Mouse (Mus musculus) cerebellum, adult 18-20 months (tissue): ENCODE data around the gene Scaf4.

Experiments
- DNase-seq, 2 experiments: peaks; one replicate each; pipeline ENCODE4 v3.0.0; 2021

Gene Scaf4

DNA sequence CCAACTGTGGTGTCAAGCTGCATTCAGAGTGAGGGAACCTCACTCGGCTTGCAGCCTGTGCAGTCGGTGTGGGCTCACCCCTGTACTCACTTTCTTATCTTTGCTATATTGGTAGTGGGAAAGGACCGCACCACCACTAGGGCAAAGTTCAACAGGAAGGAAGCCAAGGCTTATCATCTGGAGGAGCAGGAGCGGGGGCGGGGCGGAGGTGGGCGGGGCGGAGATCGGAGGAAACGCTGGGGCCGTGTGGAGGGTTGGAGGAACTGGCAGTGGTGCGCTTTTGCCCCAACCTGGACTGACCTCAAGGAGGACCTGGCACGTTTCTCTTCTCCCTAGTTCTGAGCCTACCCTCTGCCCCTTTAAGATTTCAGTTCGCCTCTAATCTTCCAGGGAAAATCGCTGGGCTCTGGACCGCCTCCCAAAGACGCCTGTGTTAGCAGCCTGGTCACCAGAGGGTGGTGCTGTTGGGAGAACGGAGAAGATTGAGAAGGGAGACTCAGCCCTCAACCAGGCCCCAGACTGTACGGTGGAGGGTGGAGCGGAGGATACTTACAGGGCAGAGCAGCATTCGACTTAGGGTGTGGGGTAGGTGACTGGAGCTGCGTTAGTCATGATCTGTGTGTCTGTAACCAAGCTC is 86.8 kb downstream of the Scaf4 start:
- DNase-seq = peak; percentile 68 to 73

DNA sequence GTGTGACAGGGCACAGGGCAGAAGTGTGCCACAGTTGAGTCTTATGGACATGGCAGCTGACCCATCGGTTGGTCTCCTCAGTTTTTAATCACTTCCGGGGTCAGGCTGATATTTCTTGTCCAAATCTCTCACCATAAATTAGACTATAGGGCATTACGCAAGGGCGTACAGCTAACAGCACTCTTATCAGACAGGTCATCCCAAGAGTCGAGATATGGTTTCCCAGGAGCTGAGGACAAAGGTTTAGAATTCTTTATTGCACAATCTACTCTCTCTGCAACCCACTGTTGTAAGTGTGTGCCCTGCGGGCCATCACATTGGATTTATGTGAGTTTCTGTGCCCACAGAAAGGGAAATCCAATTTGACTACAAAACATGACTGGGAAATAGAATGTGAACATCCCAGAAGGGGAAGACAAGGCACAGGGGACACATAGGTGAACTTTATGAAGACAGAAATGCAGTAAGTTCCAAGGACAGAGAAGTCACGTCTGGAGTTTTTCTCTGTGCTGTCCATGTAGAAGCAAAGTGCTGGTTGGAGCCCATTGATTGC is 87.5 kb downstream of the Scaf4 start:
- DNase-seq = no peak

DNA sequence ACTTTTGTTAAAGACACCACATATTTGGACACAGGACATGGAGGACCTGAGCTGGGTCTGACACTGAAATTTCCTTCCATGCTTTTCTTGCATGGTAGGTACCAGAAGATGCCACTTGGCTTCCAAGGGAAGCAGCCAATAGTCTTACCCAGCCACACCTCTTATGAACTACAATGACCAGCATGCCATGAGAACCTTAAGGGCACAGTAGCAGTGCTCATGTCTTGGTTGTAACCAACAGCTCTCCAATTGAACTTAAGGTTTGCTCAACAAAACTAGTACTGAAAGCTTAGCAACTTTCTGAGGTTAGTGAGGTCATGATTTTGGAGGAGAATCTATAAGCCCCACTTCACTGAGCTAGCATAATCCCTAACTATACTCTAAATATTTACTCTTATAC is 90.6 kb downstream of the Scaf4 start:
- no peak for DNase-seq

DNA sequence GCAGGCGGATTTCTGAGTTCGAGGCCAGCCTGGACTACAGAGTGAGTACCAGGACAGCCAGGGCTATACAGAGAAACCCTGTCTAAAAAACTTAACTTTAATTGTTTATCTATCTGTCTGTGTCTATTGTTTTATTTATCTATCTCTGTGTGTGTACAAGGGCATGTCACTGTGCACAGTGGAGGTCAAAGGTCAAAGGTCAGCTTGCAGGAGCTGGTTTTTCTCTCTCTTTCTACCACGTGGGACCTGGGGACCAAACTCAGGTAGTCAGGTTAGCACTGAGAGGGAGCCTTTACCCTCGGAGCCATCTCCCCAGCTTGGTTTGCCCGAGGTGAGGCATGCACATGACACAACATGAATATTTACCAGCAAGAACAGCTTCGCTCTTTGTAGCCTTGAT is 93.0 kb downstream of the Scaf4 start:
- no peak for DNase-seq

DNA sequence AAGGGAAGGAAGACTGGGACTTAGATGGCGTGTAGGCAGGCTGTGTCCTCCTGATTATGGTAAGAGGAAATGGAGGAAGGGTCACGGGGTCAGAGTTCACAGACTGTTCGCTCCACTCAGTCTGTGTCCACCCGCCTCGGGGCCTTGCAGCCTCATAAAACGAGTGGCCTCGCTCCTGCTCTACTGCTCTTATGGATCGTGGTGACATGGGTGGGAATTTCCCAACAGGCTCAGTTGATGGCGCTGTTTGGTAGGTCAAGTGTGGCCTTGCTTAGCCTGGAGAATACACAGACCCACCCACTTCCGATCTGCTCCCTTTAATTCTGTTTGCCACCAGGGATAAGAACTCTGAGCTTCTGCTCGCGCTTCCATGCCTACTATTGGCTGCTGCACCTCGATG is 96.8 kb downstream of the Scaf4 start:
- no peak for DNase-seq

DNA sequence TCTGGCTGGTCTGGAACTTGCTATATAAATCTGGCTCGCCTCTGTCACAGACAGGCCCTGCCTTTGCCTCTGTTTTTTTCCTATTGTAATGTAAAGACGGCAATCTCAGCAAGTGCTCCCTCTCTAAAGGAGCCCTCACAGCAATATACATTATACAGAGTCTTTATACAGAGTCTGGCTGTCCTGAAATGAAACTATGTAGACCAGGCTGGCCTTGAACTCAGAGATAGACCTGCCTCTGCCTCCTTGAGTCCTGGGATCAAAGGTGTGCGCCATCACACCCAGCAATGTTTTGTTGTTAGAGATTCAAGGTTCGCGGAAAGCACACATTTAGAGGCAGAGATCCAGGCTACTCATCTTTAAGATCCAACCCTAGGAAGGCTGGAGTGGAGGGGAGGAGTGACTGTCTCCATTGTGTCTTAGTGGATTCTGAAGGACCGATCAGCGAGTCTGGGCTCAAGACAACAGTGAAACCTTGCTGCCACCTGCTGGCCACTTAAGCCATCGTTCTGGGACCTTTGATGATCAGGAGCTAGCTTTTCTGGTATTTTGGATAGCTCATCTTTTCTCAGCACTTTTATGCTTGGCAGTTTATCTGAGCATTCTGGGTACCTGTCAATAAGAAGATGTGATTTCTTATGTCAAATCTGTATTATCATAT is 98.2 kb downstream of the Scaf4 start:
- DNase-seq = peak; percentile 83 to 87

DNA sequence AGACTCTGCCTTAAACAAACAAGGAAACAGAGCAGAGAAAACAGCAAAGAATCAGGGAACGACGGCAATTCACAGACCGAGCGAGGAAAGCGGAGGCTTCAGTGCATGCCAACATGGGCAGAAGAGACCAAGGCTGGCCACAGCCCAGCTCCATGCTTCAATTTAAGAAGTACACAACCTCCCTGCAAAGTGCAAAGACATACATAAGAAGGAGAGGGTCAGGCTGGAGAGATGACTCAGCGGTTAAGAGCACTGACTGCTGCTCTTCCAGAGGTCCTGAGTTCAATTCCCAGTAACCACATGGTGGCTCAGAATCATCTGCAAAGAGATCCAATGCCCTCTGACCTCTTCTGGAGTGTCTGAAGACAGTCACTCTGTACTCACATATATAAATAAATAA is 100.2 kb downstream of the Scaf4 start:
- DNase-seq = no peak

DNA sequence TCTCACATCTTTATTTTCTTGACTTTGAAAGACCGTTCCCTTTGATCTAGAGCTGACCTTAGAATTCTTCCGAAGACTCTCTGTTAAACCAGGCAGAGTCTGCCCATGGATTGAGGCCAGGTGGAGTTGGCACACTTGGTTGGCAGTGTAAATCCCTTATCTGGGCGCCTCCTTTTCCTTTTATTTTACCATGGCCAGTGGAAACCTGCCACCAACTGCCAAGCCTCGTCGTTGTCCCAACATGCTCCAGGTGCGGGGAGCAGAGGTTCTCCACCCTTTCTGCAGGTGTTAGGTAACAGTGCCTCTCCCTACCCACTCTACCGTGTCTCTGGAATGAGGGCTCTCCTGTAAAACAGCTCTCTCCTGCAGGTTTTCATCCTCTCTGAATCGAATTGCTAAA is 102.6 kb downstream of the Scaf4 start:
- peak; percentile 47 to 48 for DNase-seq

DNA sequence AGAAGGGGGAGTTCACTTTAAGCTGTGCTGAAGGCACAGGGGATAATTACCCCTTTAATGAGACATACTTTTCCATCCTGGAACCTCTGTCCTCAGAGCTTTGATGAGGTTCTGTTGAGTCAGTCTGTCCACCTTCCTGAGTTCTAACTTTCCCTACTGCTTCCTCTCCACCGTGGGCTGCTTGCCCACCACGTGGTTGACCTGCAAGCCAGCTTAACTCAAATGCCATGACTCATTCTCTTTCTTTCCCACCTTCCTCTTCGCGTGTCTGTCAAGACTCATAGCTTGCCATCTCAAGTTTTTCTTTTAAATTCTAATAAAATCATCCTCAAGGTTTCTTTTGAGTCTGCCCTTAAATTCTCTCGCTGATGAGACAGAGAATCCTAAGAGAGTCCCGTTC is 103.3 kb downstream of the Scaf4 start:
- no peak for DNase-seq

DNA sequence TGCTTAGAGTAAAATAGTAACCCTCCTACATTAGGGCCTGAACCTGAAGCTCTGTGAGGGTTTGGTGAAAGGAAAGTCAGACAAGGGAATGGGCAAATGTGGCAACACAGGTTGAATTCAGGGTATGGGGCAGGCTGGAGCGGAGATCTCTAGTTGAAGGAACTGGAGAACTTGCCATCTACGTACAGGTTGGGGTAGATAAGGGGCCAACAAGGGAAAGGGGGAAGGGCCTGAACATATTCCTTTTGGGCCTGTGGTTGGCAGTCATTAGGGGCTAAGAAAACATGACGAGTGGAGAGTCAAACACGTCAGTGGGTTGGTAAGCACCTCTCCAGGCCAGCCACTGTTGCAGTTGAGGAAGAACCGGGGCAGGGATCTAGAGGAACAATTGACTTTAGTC is 104.4 kb downstream of the Scaf4 start:
- no peak for DNase-seq

DNA sequence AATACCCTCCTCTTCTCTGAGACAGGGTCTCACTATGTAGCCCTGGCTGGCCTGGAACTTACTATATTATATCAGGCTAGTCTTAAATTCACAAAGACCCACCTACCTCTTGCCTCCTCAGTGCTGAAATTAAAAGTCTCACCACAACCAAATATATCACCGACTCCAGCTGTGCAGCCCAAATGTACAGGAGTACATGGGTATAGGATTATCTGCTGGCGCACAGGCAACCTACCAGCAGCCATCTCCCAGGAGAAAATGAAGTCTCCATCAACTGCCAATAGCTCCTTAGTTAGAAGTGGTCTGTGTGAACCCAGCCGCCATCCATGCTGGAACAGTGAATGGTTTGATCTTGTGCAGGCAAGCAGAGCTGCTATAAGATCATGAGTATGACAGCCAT is 105.9 kb downstream of the Scaf4 start:
- DNase-seq = no peak

DNA sequence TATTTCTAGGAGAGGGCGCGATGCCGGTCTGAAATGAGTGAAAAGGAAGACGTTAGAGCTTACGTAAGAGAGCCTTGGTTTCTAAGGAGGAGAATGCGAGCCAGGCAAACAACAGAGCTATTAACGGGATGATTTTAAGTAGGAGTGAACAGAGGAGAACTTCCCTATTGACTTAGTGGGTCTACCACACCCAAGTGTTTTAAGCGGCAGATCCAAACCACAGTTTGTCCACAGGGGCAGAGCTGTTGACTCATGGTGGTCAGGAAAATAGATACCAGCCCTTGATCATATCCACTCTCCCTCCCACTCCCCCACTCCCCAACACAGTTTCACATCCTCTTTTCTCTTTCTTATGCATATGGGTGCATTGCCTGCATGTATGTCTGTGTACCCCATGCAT is 106.9 kb downstream of the Scaf4 start:
- no peak for DNase-seq

DNA sequence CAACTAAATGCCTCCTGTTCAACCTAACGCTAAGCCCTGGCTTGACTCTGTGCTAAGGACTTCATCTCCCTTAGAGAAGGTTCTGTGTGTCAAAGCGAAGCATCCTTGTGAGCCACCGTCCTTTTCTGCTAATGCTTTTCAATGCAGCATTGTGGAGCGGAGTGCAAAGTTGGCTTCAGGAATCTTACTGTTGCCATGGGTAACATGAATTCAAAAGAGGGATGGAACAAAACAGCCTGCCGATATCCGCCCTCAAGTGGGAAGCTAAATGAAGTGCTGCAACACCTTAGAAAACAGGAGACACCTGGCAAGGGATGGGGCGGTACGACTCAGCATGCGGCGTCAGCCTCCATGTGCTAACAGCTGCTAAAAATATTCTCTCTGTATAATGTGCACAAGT is 107.8 kb downstream of the Scaf4 start:
- no peak for DNase-seq
